Mouse (Mus musculus): ENCODE measurements at regions not wholly inside any gene's neighbourhood (a gene's known extent, or its start where the extent isn't known, plus 50 kb on each side); places are given as distances from the start of the nearest gene placed in this dataset.

DNA sequence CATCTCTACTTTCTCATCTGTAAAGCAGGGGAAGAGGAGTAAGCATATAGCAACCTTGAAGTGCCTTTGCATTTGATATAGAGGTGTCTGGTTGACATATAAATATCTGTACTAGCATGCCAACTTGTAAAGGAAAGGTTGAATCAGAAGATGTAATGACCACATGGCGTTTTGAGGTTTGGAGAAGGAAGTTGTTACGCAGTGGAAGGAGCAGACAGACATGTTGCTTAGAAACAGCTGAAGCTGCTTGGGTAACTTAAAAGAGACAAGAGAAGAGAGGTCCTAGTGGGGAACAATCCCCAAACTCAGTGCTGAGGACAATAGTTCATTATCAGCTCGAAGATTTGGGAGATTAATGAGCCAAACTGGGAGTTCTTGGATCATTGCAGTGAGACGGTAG, 202.9 kb downstream of the Spry2 start:
- Histone ChIP-seq H3K36me3 (ENCODE audit: control insufficient read depth, insufficient read depth) (no peaks in the 10 kb centered on the region), H3K27ac (ENCODE audit: low read depth, low read length) (no peak overlapping the region), H3K9me3 (ENCODE audit: control insufficient read depth) (no peaks in the 10 kb centered on the region), H3K4me3 (ENCODE audit: low read depth, low read length) (no peak overlapping the region), H3K4me1 (replicated peaks; ENCODE audit: control insufficient read depth, insufficient read depth, low read length) (no peaks in the 10 kb centered on the region), H3K9ac (ENCODE audit: low read depth, low read length) (no peak overlapping the region), H3K4me2 (replicated peaks; ENCODE audit: low read depth) (no peak overlapping the region), H3K27me3 (replicated peaks; ENCODE audit: control insufficient read depth, insufficient read depth, low read length) (no peaks in the 10 kb centered on the region)
- 83% methylated on average over 4 of the region's 4 CpGs for WGBS
- ATAC-seq: no peak
- no peak for TF ChIP-seq CTCF (IDR thresholded peaks at IDR 0.05; ENCODE audit: low read depth)

DNA sequence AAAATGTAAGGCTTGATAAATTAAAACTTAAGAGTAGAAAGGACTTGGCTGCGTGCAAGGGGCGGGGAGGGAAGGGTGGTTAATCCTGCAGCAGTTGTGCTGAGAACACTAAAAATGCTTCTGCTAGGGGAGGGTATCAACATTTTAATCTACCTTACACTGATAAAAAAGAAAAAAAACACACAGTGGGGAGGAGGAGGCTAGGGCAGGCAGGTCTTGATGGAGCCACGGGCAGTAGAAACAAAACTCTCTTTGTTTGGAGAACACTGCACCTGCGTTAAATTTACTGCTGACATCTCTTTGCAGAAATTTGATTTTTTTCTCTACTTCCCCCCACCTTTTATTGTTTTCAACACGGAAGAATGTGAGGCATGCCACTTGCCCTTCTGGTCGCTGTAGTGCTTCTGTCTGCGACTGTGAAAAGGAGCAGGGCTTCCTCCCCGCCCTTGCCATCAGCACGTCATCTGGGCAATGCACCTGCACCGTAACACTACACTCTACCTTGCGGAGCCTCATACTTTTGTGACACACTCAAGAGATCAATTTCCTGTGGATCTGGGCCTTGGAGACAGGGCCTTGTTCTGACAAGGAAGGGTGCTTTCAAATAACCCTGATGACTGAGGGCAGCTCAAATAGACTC, 211.7 kb downstream of the Spry2 start:
- Histone ChIP-seq H3K27me3 (replicated peaks; ENCODE audit: control insufficient read depth, insufficient read depth, low read length) (no peaks in the 10 kb centered on the region), H3K9me3 (ENCODE audit: control insufficient read depth) (no peaks in the 10 kb centered on the region), H3K4me1 (replicated peaks; ENCODE audit: control insufficient read depth, insufficient read depth, low read length) (no peaks in the 10 kb centered on the region), H3K4me2 (replicated peaks; ENCODE audit: low read depth) (0 out of 2 replicates have a peak overlapping the region, but pooled peaks have one; percentile 9), H3K4me3 (ENCODE audit: low read depth, low read length) (no peak overlapping the region), H3K27ac (ENCODE audit: low read depth, low read length) (no peak overlapping the region), H3K36me3 (ENCODE audit: control insufficient read depth, insufficient read depth) (no peaks in the 10 kb centered on the region), H3K9ac (ENCODE audit: low read depth, low read length) (no peak overlapping the region)
- TF ChIP-seq CTCF (IDR thresholded peaks at IDR 0.05; ENCODE audit: low read depth): no peak
- WGBS: 28% methylated on average over 11 of the region's 11 CpGs
- peak; percentile 88 for ATAC-seq

DNA sequence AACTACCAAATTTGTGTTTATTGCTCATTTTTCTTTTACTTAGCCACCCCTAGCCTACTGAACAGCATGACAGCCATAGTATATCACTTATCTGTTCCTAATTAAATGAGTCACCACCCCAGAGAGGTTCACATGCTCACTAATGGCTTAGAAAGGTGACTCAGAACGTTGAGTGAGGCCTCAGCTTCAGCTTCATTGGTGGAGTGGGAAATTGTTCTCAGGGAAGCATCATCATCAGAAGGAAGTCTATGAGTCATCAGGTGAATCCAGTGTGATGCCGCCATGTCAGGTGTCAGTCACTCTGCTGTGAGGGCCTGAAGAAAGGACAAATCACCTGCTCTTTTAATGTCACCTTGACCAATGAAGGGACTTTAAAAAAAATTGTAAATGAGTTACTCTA, 212.3 kb downstream of the Spry2 start:
- Histone ChIP-seq H3K4me1 (replicated peaks; ENCODE audit: control insufficient read depth, insufficient read depth, low read length) (no peaks in the 10 kb centered on the region), H3K27ac (ENCODE audit: low read depth, low read length) (no peak overlapping the region), H3K36me3 (ENCODE audit: control insufficient read depth, insufficient read depth) (no peaks in the 10 kb centered on the region), H3K9me3 (ENCODE audit: control insufficient read depth) (no peaks in the 10 kb centered on the region), H3K27me3 (replicated peaks; ENCODE audit: control insufficient read depth, insufficient read depth, low read length) (no peaks in the 10 kb centered on the region), H3K4me3 (ENCODE audit: low read depth, low read length) (no peak overlapping the region), H3K4me2 (replicated peaks; ENCODE audit: low read depth) (no peak overlapping the region), H3K9ac (ENCODE audit: low read depth, low read length) (no peak overlapping the region)
- WGBS: 49% methylated on average over 2 of the region's 2 CpGs
- peak; percentile 90 for ATAC-seq
- TF ChIP-seq CTCF (IDR thresholded peaks at IDR 0.05; ENCODE audit: low read depth): no peak

DNA sequence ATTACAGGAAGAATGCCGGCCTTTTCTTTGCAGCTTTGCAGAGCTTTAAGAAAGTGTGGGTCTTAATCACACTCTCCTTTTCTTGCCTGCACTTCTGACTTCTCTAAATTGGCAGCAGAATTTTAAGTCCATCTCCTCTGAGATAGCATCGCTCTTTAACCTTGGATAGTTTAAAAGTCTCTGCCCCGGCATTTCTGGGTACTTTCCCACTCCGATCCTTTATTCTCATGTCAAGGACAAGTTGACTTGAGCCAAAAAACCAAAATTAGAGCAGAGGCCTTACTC, 220.0 kb downstream of the Spry2 start:
- Histone ChIP-seq H3K36me3 (ENCODE audit: control insufficient read depth, insufficient read depth) (no peaks in the 10 kb centered on the region), H3K4me2 (replicated peaks; ENCODE audit: low read depth) (no peak overlapping the region), H3K27me3 (replicated peaks; ENCODE audit: control insufficient read depth, insufficient read depth, low read length) (no peaks in the 10 kb centered on the region), H3K9ac (ENCODE audit: low read depth, low read length) (no peak overlapping the region), H3K9me3 (ENCODE audit: control insufficient read depth) (no peaks in the 10 kb centered on the region), H3K27ac (ENCODE audit: low read depth, low read length) (no peak overlapping the region), H3K4me3 (ENCODE audit: low read depth, low read length) (no peak overlapping the region), H3K4me1 (replicated peaks; ENCODE audit: control insufficient read depth, insufficient read depth, low read length) (no peaks in the 10 kb centered on the region)
- TF ChIP-seq CTCF (IDR thresholded peaks at IDR 0.05; ENCODE audit: low read depth): no peak
- 50% methylated on average over 4 of the region's 4 CpGs for WGBS
- ATAC-seq: no peak

DNA sequence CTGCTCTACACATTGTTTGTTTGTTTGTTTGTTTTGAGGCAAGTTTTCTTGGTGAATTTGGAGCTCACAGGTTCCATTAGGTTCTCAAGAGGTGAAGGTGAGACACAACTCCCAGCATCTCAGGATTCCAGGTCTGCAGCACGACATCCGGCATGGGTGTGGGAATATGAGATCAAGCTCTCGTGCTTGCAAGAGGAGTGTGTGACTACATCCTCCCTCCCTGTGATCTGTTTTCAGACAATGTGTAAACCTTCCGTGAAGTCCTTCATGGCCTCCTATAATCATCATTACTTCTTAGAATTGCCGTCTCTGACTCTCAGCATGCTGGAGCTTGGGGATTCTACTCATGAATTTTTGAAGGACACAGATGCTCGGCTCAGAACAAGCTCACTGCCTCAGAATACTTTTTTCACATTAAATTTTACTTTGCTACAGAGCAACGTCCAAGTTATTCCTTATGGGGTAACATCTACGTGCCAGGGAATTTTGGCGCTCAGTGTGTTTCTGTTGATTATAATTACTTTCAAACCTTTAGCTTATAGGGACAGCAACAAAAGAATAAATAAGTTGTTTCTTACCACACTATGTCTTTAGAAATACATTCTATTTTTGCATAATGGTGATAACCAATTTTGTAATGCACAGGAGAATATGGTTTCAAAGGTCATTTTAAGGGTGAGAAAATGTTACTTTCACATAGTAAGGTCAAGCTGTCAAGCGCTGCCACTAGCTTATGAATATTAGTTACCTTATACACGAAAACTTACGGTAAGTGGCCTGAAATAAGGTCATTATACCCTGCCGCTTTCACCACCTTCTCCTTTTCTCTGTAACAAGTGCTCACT, 220.6 kb downstream of the Spry2 start:
- no peak overlapping the region for H3K9ac ChIP-seq (ENCODE audit: low read depth, low read length)
- H3K9me3 ChIP-seq (ENCODE audit: control insufficient read depth): peaks cover 2% of the 10 kb centered on the region; the same call in 1 of the 2 replicates
- TF ChIP-seq CTCF (IDR thresholded peaks at IDR 0.05; ENCODE audit: low read depth): no peak
- H3K4me3 ChIP-seq (ENCODE audit: low read depth, low read length): no peak overlapping the region
- H3K4me2 ChIP-seq (replicated peaks; ENCODE audit: low read depth): no peak overlapping the region
- no peaks in the 10 kb centered on the region for H3K27me3 ChIP-seq (replicated peaks; ENCODE audit: control insufficient read depth, insufficient read depth, low read length)
- no peak for ATAC-seq
- no peaks in the 10 kb centered on the region for H3K4me1 ChIP-seq (replicated peaks; ENCODE audit: control insufficient read depth, insufficient read depth, low read length)
- no peaks in the 10 kb centered on the region for H3K36me3 ChIP-seq (ENCODE audit: control insufficient read depth, insufficient read depth)
- WGBS: 53% methylated on average over 13 of the region's 13 CpGs
- H3K27ac ChIP-seq (ENCODE audit: low read depth, low read length): no peak overlapping the region

DNA sequence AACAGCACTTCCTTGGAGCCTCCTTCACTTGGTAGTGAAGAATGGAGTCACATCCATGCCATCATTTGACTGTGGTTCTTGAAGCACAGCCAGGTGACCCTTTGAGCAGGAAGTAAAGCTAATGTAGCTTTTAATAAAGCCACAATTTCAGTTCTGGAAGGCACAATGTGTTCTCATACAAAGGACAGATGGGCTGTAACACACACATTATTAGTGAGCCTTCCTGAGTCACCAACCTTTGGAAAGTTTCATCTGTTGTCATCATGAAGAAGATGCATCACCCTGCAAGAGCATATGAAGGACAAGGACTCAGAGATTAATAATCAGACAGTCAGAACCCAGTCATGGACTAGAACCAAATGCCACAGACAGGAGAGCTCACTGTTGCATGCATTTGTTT, 221.6 kb downstream of the Spry2 start:
- H3K9me3 ChIP-seq (ENCODE audit: control insufficient read depth): peaks cover 3% of the 10 kb centered on the region; the same call in 1 of the 2 replicates
- no peaks in the 10 kb centered on the region for H3K27me3 ChIP-seq (replicated peaks; ENCODE audit: control insufficient read depth, insufficient read depth, low read length)
- TF ChIP-seq CTCF (IDR thresholded peaks at IDR 0.05; ENCODE audit: low read depth): no peak
- ATAC-seq: no peak
- H3K27ac ChIP-seq (ENCODE audit: low read depth, low read length): no peak overlapping the region
- no peak overlapping the region for H3K4me3 ChIP-seq (ENCODE audit: low read depth, low read length)
- H3K4me1 ChIP-seq (replicated peaks; ENCODE audit: control insufficient read depth, insufficient read depth, low read length): no peaks in the 10 kb centered on the region
- H3K9ac ChIP-seq (ENCODE audit: low read depth, low read length): no peak overlapping the region
- H3K36me3 ChIP-seq (ENCODE audit: control insufficient read depth, insufficient read depth): no peaks in the 10 kb centered on the region
- no peak overlapping the region for H3K4me2 ChIP-seq (replicated peaks; ENCODE audit: low read depth)
